Mouse (Mus musculus) stomach, postnatal 0 days (tissue): ENCODE data around the gene Fars2. TPM values are rescaled to one million over a fixed set of nuclear protein-coding genes. Genes with fewer than 3 reads are reported as not detected.

Experiments
- ATAC-seq: fragments of 200-750 bp; cut with Nextera tagmentation; 2 replicates; pipeline ENCODE4 v1.8.0; 2017; ENCODE audit not compliant: low FRiP score, low TSS enrichment
- DNase-seq: peaks from one replicate; pipeline ENCODE4 v3.0.0-alpha.2; 2016; ENCODE audit warnings: low spot score
- H3K27ac ChIP-seq: fragments of 300-500 bp; sonication (generic); replicated peaks from 2 replicates; pipeline ENCODE4 v1.5.1; 2014; ENCODE audit warnings: mild to moderate bottlenecking, control low read depth
- H3K27me3 ChIP-seq: fragments of 300-500 bp; sonication (generic); 2 replicates; pipeline ENCODE4 v1.6.1; 2014; ENCODE audit warnings: low read length; ENCODE audit not compliant: control insufficient read depth, insufficient read depth
- H3K36me3 ChIP-seq: fragments of 300-500 bp; sonication (generic); 2 replicates; pipeline ENCODE4 v1.6.1; 2014; ENCODE audit warnings: low read length, mixed read lengths; ENCODE audit not compliant: control insufficient read depth, insufficient read depth
- H3K4me1 ChIP-seq: fragments of 300-500 bp; sonication (generic); replicated peaks from 2 replicates; pipeline ENCODE4 v1.6.1; 2014; ENCODE audit warnings: antibody characterized with exemption; ENCODE audit not compliant: control insufficient read depth, insufficient read depth
- H3K4me2 ChIP-seq: fragments of 300-500 bp; sonication (generic); replicated peaks from 2 replicates; pipeline ENCODE4 v1.6.1; 2014; ENCODE audit warnings: low read depth, mild to moderate bottlenecking, control low read depth, moderate library complexity
- H3K4me3 ChIP-seq: fragments of 300-500 bp; sonication (generic); 2 replicates; pipeline ENCODE4 v1.5.1; 2014; ENCODE audit warnings: low read depth, low read length, control low read depth
- H3K9ac ChIP-seq: fragments of 300-500 bp; sonication (generic); 2 replicates; pipeline ENCODE4 v1.6.1; 2014; ENCODE audit warnings: mild to moderate bottlenecking, low read length, control low read depth, mixed read lengths
- H3K9me3 ChIP-seq: fragments of 300-500 bp; sonication (generic); 2 replicates; pipeline ENCODE4 v1.6.1; 2016; ENCODE audit warnings: low read length; ENCODE audit not compliant: control insufficient read depth
- CTCF ChIP-seq: IDR thresholded peaks from 2 replicates; pipeline ENCODE4 v1.5.1; 2016; ENCODE audit warnings: antibody characterized with exemption, low read depth, mild to moderate bottlenecking, moderate library complexity
- EP300 ChIP-seq: optimal IDR thresholded peaks from 2 replicates; pipeline ENCODE3; 2016; ENCODE audit warnings: antibody characterized with exemption
- WGBS: fragments of 180-500 bp; shearing (Covaris S2); extraction: QIAGEN DNeasy Blood & Tissue Kit; methylation state at CpG from one replicate; pipeline ENCODE4 v1.1.7; 2014; 5-methylcytosine and 5-hydroxymethylcytosine counted together
- polyA plus RNA-seq: library from polyadenylated mRNA; unstranded; fragments of >200 nt; fragmentation: Nextera tagmentation; extraction: Ambion mirVana; gene quantifications from 2 replicates; pipeline ENCODE4 v1.2.1, GENCODE M21; 2015

The Fars2 gene
- polyA plus RNA-seq, 1 experiment from 2014 or later = 31.7 TPM

GRCm38 (mm10) chr13:36263240-36264095, 146.3 kb downstream of the Fars2 start:
- Histone ChIP-seq H3K4me3 (no peak overlapping the region), H3K4me2 (no peak overlapping the region), H3K4me1 (no peaks in the 10 kb centered on the region), H3K9me3 (no peaks in the 10 kb centered on the region), H3K36me3 (no peaks in the 10 kb centered on the region), H3K9ac (no peak overlapping the region), H3K27me3 (no peaks in the 10 kb centered on the region), H3K27ac (no peak overlapping the region)
- DNase-seq (no peak), ATAC-seq (no peak)
- no peak for TF ChIP-seq EP300
- TF ChIP-seq CTCF = no peak
- 56% methylated on average over 5 of the region's 5 CpGs for WGBS

DNA sequence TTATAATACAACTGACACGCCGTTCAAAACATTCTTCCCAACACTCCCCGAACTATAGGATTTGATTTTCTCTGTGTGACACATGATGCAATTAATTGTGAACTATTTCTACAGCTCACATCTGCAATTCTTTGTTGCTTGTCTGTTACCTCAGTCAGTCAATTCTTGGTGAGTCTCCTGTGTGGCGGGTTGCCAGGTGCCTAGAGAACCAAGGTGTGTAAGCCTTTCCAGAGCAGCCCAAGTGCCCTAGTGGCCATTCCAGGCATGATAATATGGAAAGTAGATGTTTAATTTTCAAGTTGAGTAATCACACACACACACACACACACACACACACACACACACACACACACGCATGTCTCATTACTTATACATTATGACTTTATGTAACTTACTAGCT, 147.2 kb downstream of the Fars2 start:
- no peak overlapping the region for H3K27ac ChIP-seq
- H3K27me3 ChIP-seq = no peaks in the 10 kb centered on the region
- H3K4me3 ChIP-seq = no peak overlapping the region
- H3K36me3 ChIP-seq = no peaks in the 10 kb centered on the region
- TF ChIP-seq EP300 (no peak), CTCF (peak; percentile 29; the same call in 1 of the 2 replicates)
- no peak overlapping the region for H3K9ac ChIP-seq
- 85% methylated on average over 5 of the region's 5 CpGs for WGBS
- ATAC-seq (no peak), DNase-seq (peak; percentile 26)
- no peak overlapping the region for H3K4me2 ChIP-seq
- H3K9me3 ChIP-seq = no peaks in the 10 kb centered on the region
- no peaks in the 10 kb centered on the region for H3K4me1 ChIP-seq

GRCm38 (mm10) chr13:36265342-36265744, 148.1 kb downstream of the Fars2 start:
- no peaks in the 10 kb centered on the region for H3K36me3 ChIP-seq
- no peak overlapping the region for H3K9ac ChIP-seq
- no peaks in the 10 kb centered on the region for H3K4me1 ChIP-seq
- no peak overlapping the region for H3K4me3 ChIP-seq
- 47% methylated on average over 3 of the region's 3 CpGs for WGBS
- no peak for ATAC-seq
- TF ChIP-seq EP300 (no peak), CTCF (no peak)
- no peaks in the 10 kb centered on the region for H3K27me3 ChIP-seq
- H3K9me3 ChIP-seq = no peaks in the 10 kb centered on the region
- no peak overlapping the region for H3K27ac ChIP-seq
- no peak overlapping the region for H3K4me2 ChIP-seq
- DNase-seq = no peak

GRCm38 (mm10) chr13:36267399-36267798, 150.2 kb downstream of the Fars2 start:
- Histone ChIP-seq H3K36me3 (no peaks in the 10 kb centered on the region), H3K4me2 (no peak overlapping the region), H3K4me1 (no peaks in the 10 kb centered on the region), H3K27me3 (no peaks in the 10 kb centered on the region), H3K9me3 (no peaks in the 10 kb centered on the region), H3K27ac (no peak overlapping the region), H3K4me3 (no peak overlapping the region), H3K9ac (no peak overlapping the region)
- no peak for DNase-seq
- 96% methylated on average over 1 of the region's 1 CpGs for WGBS
- ATAC-seq = no peak
- no peak for TF ChIP-seq CTCF
- TF ChIP-seq EP300 = no peak

DNA sequence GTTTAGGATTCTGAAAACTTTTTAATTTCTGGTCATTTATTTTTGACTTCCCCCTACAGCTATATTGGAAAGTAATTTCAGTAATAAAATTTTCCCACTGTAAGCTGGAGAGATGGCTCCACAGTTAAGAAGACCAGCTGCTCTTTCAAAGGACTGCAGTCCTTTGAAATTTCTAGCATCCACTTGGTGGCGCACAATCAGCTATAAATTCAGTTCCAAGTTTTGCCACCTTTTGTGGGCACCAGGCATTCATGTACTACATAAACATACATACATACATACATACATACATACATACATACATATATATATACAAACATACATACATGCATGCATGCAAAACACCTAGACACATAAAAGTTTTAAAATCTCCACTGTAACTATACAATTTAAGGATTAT, 153.7 kb downstream of the Fars2 start:
- no peak for TF ChIP-seq EP300
- 0 out of 2 replicates have a peak, but pooled peaks have one; percentile 14 for TF ChIP-seq CTCF
- 83% methylated on average over 1 of the region's 1 CpGs for WGBS
- no peak for DNase-seq

GRCm38 (mm10) chr13:36273497-36273896, 156.3 kb downstream of the Fars2 start:
- no peak for ATAC-seq
- H3K27me3 ChIP-seq = no peaks in the 10 kb centered on the region
- no peak overlapping the region for H3K27ac ChIP-seq
- H3K4me3 ChIP-seq = no peak overlapping the region
- H3K4me2 ChIP-seq = no peak overlapping the region
- H3K9ac ChIP-seq = no peak overlapping the region
- no peaks in the 10 kb centered on the region for H3K9me3 ChIP-seq
- 68% methylated on average over 2 of the region's 2 CpGs for WGBS
- H3K36me3 ChIP-seq = no peaks in the 10 kb centered on the region
- TF ChIP-seq EP300 (no peak), CTCF (no peak)
- H3K4me1 ChIP-seq = no peaks in the 10 kb centered on the region
- no peak for DNase-seq

More for the DNA sequence above, 153.7 kb downstream of the Fars2 start:
- H3K4me2 ChIP-seq = no peak overlapping the region
- no peak overlapping the region for H3K27ac ChIP-seq
- no peaks in the 10 kb centered on the region for H3K9me3 ChIP-seq
- no peak for ATAC-seq
- no peak overlapping the region for H3K4me3 ChIP-seq
- no peak overlapping the region for H3K9ac ChIP-seq
- no peaks in the 10 kb centered on the region for H3K27me3 ChIP-seq
- H3K4me1 ChIP-seq = no peaks in the 10 kb centered on the region
- H3K36me3 ChIP-seq = no peaks in the 10 kb centered on the region
